Mouse (Mus musculus) heart, embryonic 12.5 days (tissue): ENCODE results near the gene Cops2. TPM values are rescaled to one million over a fixed set of nuclear protein-coding genes. Genes with fewer than 3 reads are reported as not detected.

Source experiments
- ATAC-seq: fragments of 200-750 bp; cut with Nextera tagmentation; 2 replicates; pipeline ENCODE4 v1.8.0; 2017; ENCODE audit warnings: moderate TSS enrichment, moderate library complexity; ENCODE audit not compliant: insufficient number of reproducible peaks, low FRiP score
- H3K27ac ChIP-seq: fragments of 300-500 bp; sonication (generic); 2 replicates; pipeline ENCODE4 v1.5.1; 2016; ENCODE audit warnings: mild to moderate bottlenecking, moderate library complexity; ENCODE audit not compliant: poor library complexity, severe bottlenecking
- H3K27me3 ChIP-seq: fragments of 300-500 bp; sonication (generic); replicated peaks from 2 replicates; pipeline ENCODE4 v1.6.1; 2016; ENCODE audit warnings: mild to moderate bottlenecking, moderate library complexity
- H3K36me3 ChIP-seq: fragments of 300-500 bp; sonication (generic); 2 replicates; pipeline ENCODE4 v1.6.1; 2016; ENCODE audit warnings: mild to moderate bottlenecking, moderate library complexity
- H3K4me1 ChIP-seq: fragments of 300-500 bp; sonication (generic); replicated peaks from 2 replicates; pipeline ENCODE4 v1.6.1; 2016; ENCODE audit warnings: mild to moderate bottlenecking
- H3K4me2 ChIP-seq: fragments of 300-500 bp; sonication (generic); 2 replicates; pipeline ENCODE4 v1.6.1; 2016; ENCODE audit warnings: mild to moderate bottlenecking, moderate library complexity
- H3K4me3 ChIP-seq: fragments of 300-500 bp; sonication (generic); 2 replicates; pipeline ENCODE4 v1.5.1; 2016; ENCODE audit warnings: mild to moderate bottlenecking
- H3K9ac ChIP-seq: fragments of 300-500 bp; sonication (generic); 2 replicates; pipeline ENCODE4 v1.6.1; 2016; ENCODE audit warnings: mild to moderate bottlenecking, moderate library complexity
- H3K9me3 ChIP-seq: fragments of 300-500 bp; sonication (generic); replicated peaks from 2 replicates; pipeline ENCODE4 v1.6.1; 2016; ENCODE audit warnings: mild to moderate bottlenecking, moderate library complexity
- WGBS: fragments of 180-500 bp; shearing (Covaris S2); methylation state at CpG from one replicate; pipeline ENCODE4 v1.1.7; 2016; 5-methylcytosine and 5-hydroxymethylcytosine counted together
- polyA plus RNA-seq: library from polyadenylated mRNA; unstranded; fragments of >200 nt; fragmentation: Nextera tagmentation; extraction: Ambion mirVana; gene quantifications from 2 replicates; pipeline ENCODE4 v1.2.1, GENCODE M21; 2016

Cops2 gene
- polyA plus RNA-seq, 1 experiment from 2014 or later = 75.7 TPM

GRCm38 (mm10) chr2:125781978-125782718 lies 76.8 kb downstream of the Cops2 start:
- ATAC-seq = no peak
- H3K4me3 ChIP-seq = peak overlapping the region; percentile 88

GRCm38 (mm10) chr2:125781006-125781405 lies 77.9 kb downstream of the Cops2 start:
- no peak for ATAC-seq
- peak overlapping the region; percentile 52 for H3K4me2 ChIP-seq
- no peak overlapping the region for H3K27ac ChIP-seq
- H3K9me3 ChIP-seq = no peaks in the 10 kb centered on the region
- H3K36me3 ChIP-seq = no peaks in the 10 kb centered on the region
- H3K27me3 ChIP-seq = no peaks in the 10 kb centered on the region
- H3K4me3 ChIP-seq = peak overlapping the region; percentile 88
- 69% methylated on average over 2 of the region's 2 CpGs for WGBS
- peaks cover 20% of the 10 kb centered on the region for H3K4me1 ChIP-seq
- no peak overlapping the region; the same call in 1 of the 2 replicates for H3K9ac ChIP-seq

More at GRCm38 (mm10) chr2:125781978-125782718, 76.8 kb downstream of the Cops2 start:
- peak overlapping the region; percentile 92 for H3K9ac ChIP-seq
- peaks cover 16% of the 10 kb centered on the region for H3K4me1 ChIP-seq
- H3K36me3 ChIP-seq = no peaks in the 10 kb centered on the region
- no peaks in the 10 kb centered on the region for H3K9me3 ChIP-seq
- H3K27me3 ChIP-seq = no peaks in the 10 kb centered on the region
- peak overlapping the region; percentile 66 for H3K4me2 ChIP-seq
- peak overlapping the region; percentile 86 for H3K27ac ChIP-seq
- 3% methylated on average over 44 of the region's 44 CpGs for WGBS

Other genes with a start within 250 kb of the Cops2 start
- gene Cep152, start 234.0 kb downstream of the Cops2 start, polyA plus RNA-seq = 5.2 and 6.9 TPM in 2 replicates
- gene Eid1, start 186.0 kb downstream of the Cops2 start, polyA plus RNA-seq = 216 and 224 TPM in 2 replicates
- 1.2 and 1.6 TPM in 2 replicates for gene Shc4, start 135.0 kb downstream of the Cops2 start, polyA plus RNA-seq
- 16.7 and 16.8 TPM in 2 replicates for gene Secisbp2l, start 76.3 kb downstream of the Cops2 start, polyA plus RNA-seq
- 34.2 and 35.0 TPM in 2 replicates for gene Galk2, start within 50 bp of the Cops2 start, polyA plus RNA-seq
- 0.73 and 0.85 TPM in 2 replicates for gene Fgf7, start 175.5 kb upstream of the Cops2 start, polyA plus RNA-seq